Mouse (Mus musculus) forelimb bud, embryonic 11.5 days (tissue): ENCODE data around the gene Mfn2.

Source experiments
- DNase-seq: peaks from one replicate; pipeline ENCODE4 v3.0.0-alpha.2; 2012; ENCODE audit warnings: low read depth, low spot score

The Mfn2 gene

DNA sequence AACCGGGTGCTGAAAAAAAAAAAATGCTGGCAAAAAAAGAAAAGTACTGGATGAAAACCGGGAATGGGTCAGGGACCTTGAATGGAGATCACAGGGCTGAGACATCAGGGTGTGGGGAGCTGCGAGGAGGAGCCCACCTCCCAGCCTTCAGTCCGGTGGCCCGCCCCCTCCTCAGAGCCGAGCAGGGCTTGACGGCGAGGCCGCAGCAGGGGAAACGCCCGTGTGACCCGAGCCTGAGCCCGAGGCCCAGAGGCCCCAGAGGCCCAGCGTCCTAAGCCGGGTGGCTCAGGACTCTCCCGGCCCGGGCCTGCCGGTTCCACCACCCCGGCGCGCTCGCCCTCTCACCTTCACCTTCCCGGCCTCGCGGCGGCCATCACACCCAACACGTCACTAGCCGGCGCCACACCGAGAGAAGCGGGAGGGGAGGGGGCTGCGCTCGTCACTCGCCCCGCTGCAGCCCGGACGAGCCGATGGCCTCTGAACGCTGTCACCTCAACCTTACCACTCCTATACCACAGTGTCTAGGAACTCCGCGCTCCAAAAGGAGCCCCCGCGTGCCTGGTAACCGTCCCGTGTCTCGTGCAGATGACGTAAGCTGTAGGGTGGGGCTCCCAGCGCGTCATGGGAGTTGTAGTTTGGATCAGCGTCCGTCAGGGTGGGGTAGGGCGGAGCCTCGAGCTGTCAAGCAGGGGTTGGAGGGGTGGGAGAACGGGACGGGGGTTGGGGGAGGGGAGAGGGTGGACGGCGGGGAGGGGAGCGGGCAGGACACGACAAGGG, at the start of gene Mfn2:
Mfn2 (minus strand) TSS at position 392 of the 777 bp plus-strand sequence.
- DNase-seq: peak; percentile 90

DNA sequence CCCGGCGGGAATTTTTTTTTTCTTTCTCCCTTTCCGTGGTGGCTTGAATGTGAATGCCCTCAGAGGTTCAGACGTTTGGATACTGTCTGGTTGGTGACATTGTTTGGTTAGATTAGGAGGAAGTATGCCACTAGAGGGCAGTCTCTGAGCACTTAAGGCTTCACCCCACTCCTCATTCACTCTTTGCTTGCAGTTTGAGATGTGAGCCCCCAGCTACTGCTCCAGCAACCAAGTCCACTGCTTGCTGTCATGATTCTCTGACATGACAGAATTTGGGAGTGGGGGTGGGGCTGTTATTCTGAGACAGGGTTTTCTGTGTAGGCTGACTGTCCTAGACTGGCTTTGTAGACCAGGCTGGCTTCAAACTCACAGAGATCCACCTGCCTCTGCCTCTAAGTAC, 49.1 kb upstream of the Mfn2 start:
- peak; percentile 65 for DNase-seq

DNA sequence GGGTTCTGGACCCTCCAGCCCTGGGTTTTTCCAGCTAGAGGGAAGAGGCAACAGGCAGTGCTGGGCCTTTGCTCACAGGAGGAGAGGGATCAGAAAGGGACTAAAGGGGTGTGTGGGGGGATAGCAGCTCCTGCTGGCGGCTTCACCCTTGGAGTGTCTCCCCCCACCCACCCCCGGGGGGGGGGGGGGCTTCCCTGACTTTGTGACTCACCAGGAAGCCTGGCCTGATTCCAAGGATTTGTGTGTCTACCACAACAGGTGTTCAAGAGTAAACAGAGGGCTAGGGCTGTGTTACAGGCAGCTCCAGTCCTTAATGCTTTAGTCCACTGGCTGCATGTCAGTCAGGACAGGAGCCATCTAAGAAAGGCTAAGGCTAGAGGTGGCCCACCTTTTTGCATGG, 43.0 kb upstream of the Mfn2 start:
- DNase-seq: no peak

DNA sequence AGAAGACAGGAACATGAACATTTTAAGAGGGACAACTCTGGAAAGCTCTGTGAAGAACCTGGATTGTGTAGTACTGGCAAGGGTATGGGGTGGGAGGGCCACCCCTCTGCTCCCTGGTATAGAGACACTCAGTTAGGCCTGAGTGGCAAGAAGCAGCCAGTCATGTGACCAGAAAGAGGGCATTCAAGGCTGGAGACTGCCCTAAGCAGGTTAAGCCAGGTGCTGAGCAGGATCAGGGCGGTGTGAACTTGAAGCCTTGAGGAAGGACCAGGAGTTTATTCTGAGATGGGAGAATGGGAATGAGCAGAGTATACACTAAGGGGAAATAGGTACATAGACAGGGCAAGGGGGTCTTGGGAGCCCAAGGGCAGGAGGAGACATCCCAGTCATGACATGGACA, 38.5 kb upstream of the Mfn2 start:
- DNase-seq: no peak

GRCm38 (mm10) chr4:147941045-147942020, 36.8 kb upstream of the Mfn2 start:
- no peak for DNase-seq

GRCm38 (mm10) chr4:147940576-147941044, 36.1 kb upstream of the Mfn2 start, which contains the start of gene 2510039O18Rik:
TSS of gene 2510039O18Rik (plus strand) at chr4:147940895.
- peak; percentile 87 for DNase-seq

- DNase-seq: peak; percentile 31
Observed at GRCm38 (mm10) chr4:147940111-147940510, 35.6 kb upstream of the Mfn2 start.

DNA sequence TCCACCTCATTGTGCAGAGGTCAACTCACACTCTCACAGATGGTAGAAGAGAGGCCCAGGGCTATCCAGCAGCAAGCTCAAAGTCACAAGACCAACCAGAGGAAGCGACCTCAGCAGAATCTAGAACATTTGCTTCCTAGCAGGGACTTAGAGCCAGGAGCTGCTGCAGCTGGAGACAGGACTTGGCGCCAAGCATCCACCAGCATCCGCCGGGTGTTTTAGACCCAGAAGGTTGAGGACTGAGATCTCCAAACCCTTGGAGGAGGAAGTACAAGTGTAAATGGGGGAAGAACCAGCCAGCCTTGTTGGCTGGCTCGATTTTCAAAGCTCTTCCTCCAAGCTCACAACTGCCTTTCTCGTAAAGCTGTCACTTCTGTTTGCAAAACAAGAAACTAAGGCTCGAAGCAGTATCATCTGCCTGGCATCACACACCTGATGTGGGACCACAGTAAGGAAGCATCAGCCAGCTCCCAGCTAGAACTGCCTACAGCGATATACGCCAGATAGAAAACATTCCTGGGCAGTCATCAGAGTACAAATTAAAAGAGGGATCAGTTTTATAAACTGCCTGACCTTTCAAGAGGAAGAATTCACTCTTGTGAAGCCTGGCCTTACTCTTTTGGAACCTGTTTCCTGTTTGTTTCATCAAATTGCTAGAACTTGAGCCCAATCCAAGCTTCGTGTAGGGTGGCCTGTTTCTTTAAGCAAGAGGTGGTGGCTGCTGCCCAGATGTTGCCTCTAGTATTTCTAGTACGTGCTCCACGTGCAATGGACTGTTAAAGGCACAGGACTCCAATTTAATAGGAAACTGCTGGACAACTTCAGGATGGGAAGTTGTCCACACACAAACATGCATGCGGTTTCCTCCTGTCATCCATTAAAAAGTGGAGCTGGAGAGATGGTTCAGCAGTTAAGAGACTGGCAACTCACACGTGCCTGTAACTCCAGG, 33.9 kb upstream of the Mfn2 start:
- peak; percentile 58 for DNase-seq

GRCm38 (mm10) chr4:147937486-147937885, 33.0 kb upstream of the Mfn2 start:
- DNase-seq: no peak

DNA sequence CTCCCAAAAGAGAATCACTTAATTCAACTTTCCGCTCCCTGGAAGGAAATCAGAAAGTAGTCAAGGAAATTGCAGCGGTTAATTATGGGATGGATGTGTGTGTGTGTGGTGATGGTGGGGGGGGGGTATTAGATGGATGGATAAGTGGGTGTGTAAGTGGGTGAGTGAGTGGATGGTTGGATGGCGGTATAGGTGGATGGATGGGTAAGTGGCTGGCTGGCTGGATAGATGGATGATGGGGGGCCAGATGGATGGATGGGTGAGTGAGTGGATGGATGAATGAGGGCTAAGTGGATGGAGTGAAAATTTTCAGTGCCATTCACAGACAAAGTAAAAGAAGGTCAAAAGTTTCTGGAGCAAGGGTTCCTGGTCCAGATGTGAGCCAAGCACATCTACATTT, 32.5 kb upstream of the Mfn2 start:
- no peak for DNase-seq

DNA sequence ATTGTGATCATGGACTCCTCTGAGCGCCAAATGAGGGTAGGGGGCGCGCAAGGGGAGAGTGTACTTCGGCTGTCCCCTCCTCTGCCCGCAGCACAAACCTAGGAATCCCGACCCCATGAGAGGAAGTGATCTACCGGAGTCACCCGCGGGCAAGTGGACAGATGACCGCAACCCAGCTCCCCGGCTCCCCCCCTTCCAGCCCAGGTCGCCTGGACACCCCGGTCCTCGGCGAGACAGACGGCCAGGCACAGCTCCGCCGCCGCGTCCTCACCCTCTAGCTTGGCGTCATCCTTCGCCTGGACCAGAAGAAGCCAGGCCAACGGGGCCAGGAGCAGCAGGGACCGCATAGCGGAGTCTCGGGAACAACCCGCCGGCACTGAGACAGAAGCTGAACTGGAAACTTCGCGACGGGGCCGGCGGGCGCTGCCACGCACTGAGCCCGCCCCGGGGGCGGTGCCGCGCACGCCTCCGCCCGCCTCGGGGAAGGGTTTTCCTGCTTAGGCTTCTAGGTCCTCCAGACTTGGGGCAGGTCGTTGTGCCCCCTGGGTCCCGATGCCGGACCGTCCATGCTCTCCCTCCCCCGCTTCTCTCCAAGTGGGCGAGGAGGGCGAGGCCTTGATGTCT, 31.9 kb upstream of the Mfn2 start, which contains the start of gene Plod1:
Plod1 (minus strand) TSS at position 437 of the 624 bp plus-strand sequence.
- peak; percentile 70 for DNase-seq

DNA sequence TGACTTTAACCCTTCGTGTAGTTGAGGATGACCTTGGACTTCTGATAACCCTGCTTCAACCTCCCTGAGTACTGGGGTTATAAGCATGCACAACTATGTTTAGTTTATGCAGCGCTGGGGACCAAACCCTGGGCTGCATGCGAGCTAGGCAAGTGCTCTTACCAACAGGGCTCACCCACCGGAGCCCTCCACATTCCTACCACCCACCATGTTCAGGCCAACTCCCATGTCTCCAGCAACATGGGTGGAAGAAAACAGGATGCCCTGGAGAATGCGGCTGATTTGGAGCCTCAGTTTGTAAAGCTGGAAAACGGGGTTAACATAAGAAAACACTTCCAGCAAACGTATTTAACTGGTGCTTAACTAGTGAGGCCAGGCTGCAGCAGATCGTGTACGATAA, 31.4 kb upstream of the Mfn2 start:
- peak; percentile 23 for DNase-seq

GRCm38 (mm10) chr4:147934611-147935010, 30.1 kb upstream of the Mfn2 start:
- DNase-seq: no peak

DNA sequence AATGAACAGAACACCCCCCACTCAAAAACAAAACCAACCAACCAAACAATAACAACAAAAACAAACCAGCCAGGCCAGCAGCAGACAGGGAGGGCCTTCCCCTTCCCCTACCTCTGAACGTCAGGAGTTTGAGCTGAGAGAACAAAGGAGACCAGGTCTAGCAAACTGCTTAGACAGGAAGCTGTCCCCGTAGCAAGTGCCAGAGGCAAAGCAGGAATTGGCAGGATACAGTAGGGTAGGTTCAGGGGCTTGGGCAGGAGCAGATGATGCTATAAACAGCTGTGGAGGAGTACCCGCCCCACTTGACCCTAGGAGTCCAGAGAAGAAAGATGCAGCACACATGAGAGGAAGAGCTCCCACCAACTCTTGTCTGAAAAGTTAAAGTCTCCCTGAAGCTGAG, 29.6 kb upstream of the Mfn2 start:
- no peak for DNase-seq

- no peak for DNase-seq
Observed at GRCm38 (mm10) chr4:147930946-147931345, 26.4 kb upstream of the Mfn2 start.

DNA sequence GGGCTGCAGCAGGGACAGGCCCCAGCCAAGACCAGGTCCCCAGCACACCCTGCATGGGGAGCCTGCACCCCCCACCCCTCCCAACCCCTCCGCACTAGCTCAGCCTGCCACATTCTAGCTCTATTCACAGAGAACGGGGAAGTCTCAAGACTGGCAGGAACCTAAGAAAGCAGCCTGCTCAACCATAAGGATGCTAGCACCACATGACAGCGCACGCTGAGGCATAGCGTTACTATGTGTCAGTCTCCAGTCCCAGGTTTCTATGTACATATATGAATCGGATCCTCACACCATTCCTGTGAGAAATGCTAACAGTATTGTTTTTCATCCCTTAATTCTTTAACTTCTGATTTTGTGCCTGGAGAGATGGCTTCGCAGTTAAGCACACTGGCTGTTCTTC, 24.0 kb upstream of the Mfn2 start:
- DNase-seq: no peak

- no peak for DNase-seq
Observed at GRCm38 (mm10) chr4:147928136-147928535, 23.6 kb upstream of the Mfn2 start.

- no peak for DNase-seq
Observed at GRCm38 (mm10) chr4:147927705-147928104, 23.2 kb upstream of the Mfn2 start.

GRCm38 (mm10) chr4:147922341-147922740, 17.8 kb upstream of the Mfn2 start:
- no peak for DNase-seq

DNA sequence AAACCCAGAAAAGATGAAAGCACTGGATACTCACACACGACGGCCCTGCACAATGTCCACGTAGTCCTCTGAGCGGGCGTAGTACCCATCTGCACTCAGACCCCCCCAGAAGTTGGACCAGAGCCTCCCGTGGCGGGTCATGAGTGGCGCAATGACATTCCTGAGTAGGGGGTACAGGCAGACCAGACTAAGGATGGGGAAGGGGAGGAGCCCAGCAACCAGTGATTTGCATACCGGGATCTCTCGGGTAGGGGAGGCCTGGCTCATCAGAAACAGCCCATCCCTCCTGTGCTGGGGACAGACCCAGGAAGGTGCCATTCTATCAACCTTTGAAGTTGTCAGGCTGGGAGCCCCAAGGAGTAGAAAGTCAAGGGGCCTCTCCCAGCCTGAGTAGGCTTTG, 16.5 kb upstream of the Mfn2 start:
- no peak for DNase-seq
